Mouse (Mus musculus) embryo, embryonic 10 days (tissue): ENCODE data around the gene Rab4b.
A peak's percentile ranks its signal among the peaks of the same experiment; 100 is the strongest.

Source experiments
- DNase-seq: peaks from one replicate; pipeline ENCODE4 v3.0.0-alpha.2; 2015; ENCODE audit warnings: low spot score

Rab4b gene

GRCm38 (mm10) chr7:27178324-27179216 lies at the start of gene Rab4b:
Gene Rab4b (minus strand): TSS chr7:27178896.
- DNase-seq = peak; percentile 99

- DNase-seq = peak; percentile 99
Observed at GRCm38 (mm10) chr7:27228281-27228821, 49.7 kb upstream of the Rab4b start, which contains the start of gene Itpkc. Gene Itpkc (minus strand): TSS chr7:27228661.

- no peak for DNase-seq
Observed at GRCm38 (mm10) chr7:27227676-27228075, 49.0 kb upstream of the Rab4b start.

- no peak for DNase-seq
Observed at GRCm38 (mm10) chr7:27227276-27227675, 48.6 kb upstream of the Rab4b start.

- no peak for DNase-seq
Observed at GRCm38 (mm10) chr7:27224877-27225575, 46.3 kb upstream of the Rab4b start.

- no peak for DNase-seq
Observed at GRCm38 (mm10) chr7:27222538-27222937, 43.8 kb upstream of the Rab4b start.

- DNase-seq = no peak
Observed at GRCm38 (mm10) chr7:27221939-27222338, 43.2 kb upstream of the Rab4b start.

GRCm38 (mm10) chr7:27219937-27220336 lies 41.2 kb upstream of the Rab4b start:
- DNase-seq = no peak

- DNase-seq = no peak
Observed at GRCm38 (mm10) chr7:27218586-27218985, 39.9 kb upstream of the Rab4b start.

- DNase-seq = no peak
Observed at GRCm38 (mm10) chr7:27212626-27213025, 33.9 kb upstream of the Rab4b start.

GRCm38 (mm10) chr7:27203730-27204449 lies 25.2 kb upstream of the Rab4b start:
- DNase-seq = no peak

GRCm38 (mm10) chr7:27198779-27199178 lies 20.1 kb upstream of the Rab4b start:
- no peak for DNase-seq

GRCm38 (mm10) chr7:27198355-27198754 lies 19.7 kb upstream of the Rab4b start:
- no peak for DNase-seq

GRCm38 (mm10) chr7:27197634-27198033 lies 18.9 kb upstream of the Rab4b start:
- DNase-seq = no peak

- no peak for DNase-seq
Observed at GRCm38 (mm10) chr7:27197136-27197535, 18.4 kb upstream of the Rab4b start.

- peak; percentile 99 for DNase-seq
Observed at GRCm38 (mm10) chr7:27195681-27196611, 17.2 kb upstream of the Rab4b start, which contains the start of the genes BC024978 and Snrpa. Gene BC024978 (plus strand): TSS chr7:27195781. Gene Snrpa (minus strand): TSS chr7:27196271.

GRCm38 (mm10) chr7:27193731-27194130 lies 15.0 kb upstream of the Rab4b start:
- DNase-seq = no peak

- no peak for DNase-seq
Observed at GRCm38 (mm10) chr7:27192434-27192833, 13.7 kb upstream of the Rab4b start.

- DNase-seq = no peak
Observed at GRCm38 (mm10) chr7:27189271-27189931, 10.7 kb upstream of the Rab4b start.

- no peak for DNase-seq
Observed at GRCm38 (mm10) chr7:27185986-27186385, 7.3 kb upstream of the Rab4b start.
